Mouse (Mus musculus) central nervous system, embryonic 18 days (tissue): ENCODE measurements around the gene Meis2. TPM values are rescaled to one million over a fixed set of nuclear protein-coding genes. Genes with fewer than 3 reads are reported as not detected.

Experiments used
- polyA plus RNA-seq: library from polyadenylated mRNA; depleted of rRNA; stranded (reverse); fragments of >200 nt; gene quantifications from 2 replicates; pipeline ENCODE4 v1.2.3, GENCODE M21; 2012; rRNA removed

Gene Meis2
- polyA plus RNA-seq: 141 and 191 TPM in 2 replicates

DNA sequence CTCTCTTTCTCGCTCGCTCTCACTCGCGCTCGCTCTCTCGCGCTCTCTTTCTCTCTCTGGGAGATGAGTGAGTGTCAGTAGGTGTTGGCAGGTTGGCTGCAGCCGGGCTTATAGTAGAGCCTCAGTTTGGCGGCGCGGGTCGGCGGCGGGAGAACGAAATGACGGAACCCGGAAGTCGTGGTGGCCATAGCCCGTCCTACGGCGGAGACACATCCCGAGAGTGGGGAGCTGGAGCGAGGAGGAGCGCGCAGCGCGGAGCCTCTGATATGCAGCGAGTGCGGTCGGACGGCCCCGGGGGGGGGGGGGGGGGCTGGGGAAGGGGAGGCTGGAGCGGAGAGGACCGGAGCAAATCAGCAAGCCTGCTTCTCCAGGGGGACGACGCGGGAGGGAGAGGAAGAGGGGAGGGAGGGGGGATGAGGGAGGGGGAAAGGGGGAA lies at the start of gene Meis2:
TSS of gene Meis2 (minus strand) at position 270 of the 436 bp plus-strand sequence.

